Mouse (Mus musculus) stomach, adult 2 months (tissue): Measurements from ENCODE around the gene Tex19.1. TPM values are rescaled to one million over a fixed set of nuclear protein-coding genes. Genes with fewer than 3 reads are reported as not detected.

Experiments used
- polyA plus RNA-seq: library from polyadenylated mRNA; depleted of rRNA; stranded (reverse); fragments of >200 nt; gene quantifications from 2 replicates; pipeline ENCODE4 v1.2.3, GENCODE M21; 2012; rRNA removed

Gene Tex19.1
- polyA plus RNA-seq: 0.04 TPM in 1 of 2 replicates, not detected in the other

GRCm38 (mm10) chr11:121145865-121146264 is at the start of gene Tex19.1:
Gene Tex19.1 (plus strand): TSS chr11:121146143.

DNA sequence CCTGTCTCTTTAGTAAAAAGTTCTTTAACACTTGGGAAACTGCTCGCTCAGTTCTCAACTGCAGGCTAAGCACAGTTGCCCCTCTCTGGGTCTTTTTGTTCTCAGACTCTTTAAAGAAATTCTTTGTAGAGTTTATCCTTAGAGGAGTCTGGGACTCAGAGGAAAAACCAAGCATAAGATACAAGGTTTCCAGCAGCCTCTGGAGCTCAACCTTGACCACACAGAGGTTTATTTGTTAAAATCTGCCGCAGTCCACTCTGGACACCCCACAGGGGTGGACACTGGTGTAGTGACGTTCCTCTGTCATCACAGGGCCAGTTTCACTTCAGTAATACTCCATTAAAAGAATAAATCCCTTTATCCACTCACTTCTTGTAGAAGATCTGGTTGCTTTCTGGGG is 27.4 kb upstream of the Tex19.1 start, which contains the start of gene Tex19.2:
Tex19.2 (minus strand) TSS at position 101 of the 400 bp plus-strand sequence.

GRCm38 (mm10) chr11:121159971-121160370 is 14.0 kb downstream of the Tex19.1 start, which contains the start of gene Uts2r:
Gene Uts2r (plus strand): TSS chr11:121160271.

Other genes with a start within 250 kb of the Tex19.1 start
- gene Ccdc57, start 213.3 kb upstream of the Tex19.1 start, polyA plus RNA-seq: 0.17 and 0.57 TPM in 2 replicates
- 7.7 and 11.7 TPM in 2 replicates for gene Slc16a3, start 197.7 kb upstream of the Tex19.1 start, polyA plus RNA-seq
- gene Csnk1d, start 154.8 kb upstream of the Tex19.1 start, polyA plus RNA-seq: 20.4 and 24.3 TPM in 2 replicates
- gene Cd7, start 106.7 kb upstream of the Tex19.1 start, polyA plus RNA-seq: 0.60 and 0.72 TPM in 2 replicates
- gene Sectm1b, start 82.6 kb upstream of the Tex19.1 start, polyA plus RNA-seq: 21.4 and 32.9 TPM in 2 replicates
- 2.0 and 4.8 TPM in 2 replicates for gene Sectm1a, start 64.9 kb upstream of the Tex19.1 start, polyA plus RNA-seq
- gene Tex19.2, start 27.5 kb upstream of the Tex19.1 start, polyA plus RNA-seq: not detected in 2 replicates
- gene Uts2r, start 14.1 kb downstream of the Tex19.1 start, polyA plus RNA-seq: not detected in 2 replicates
- 8.6 and 10.0 TPM in 2 replicates for gene Hexdc, start 58.3 kb downstream of the Tex19.1 start, polyA plus RNA-seq
- gene Ogfod3, start 58.6 kb downstream of the Tex19.1 start, polyA plus RNA-seq: 7.9 and 11.5 TPM in 2 replicates
- 10.2 and 10.3 TPM in 2 replicates for gene Cybc1, start 83.2 kb downstream of the Tex19.1 start, polyA plus RNA-seq
- 12.5 and 16.9 TPM in 2 replicates for gene Narf, start 91.1 kb downstream of the Tex19.1 start, polyA plus RNA-seq
- gene Foxk2, start 113.8 kb downstream of the Tex19.1 start, polyA plus RNA-seq: 17.9 and 23.9 TPM in 2 replicates
- gene Wdr45b, start 208.3 kb downstream of the Tex19.1 start, polyA plus RNA-seq: 15.7 and 16.0 TPM in 2 replicates
- gene Rab40b, start 242.1 kb downstream of the Tex19.1 start, polyA plus RNA-seq: 1.3 and 1.7 TPM in 2 replicates